Mouse (Mus musculus) kidney, embryonic 16.5 days (tissue): Measurements from ENCODE around the gene Pon3. TPM values are rescaled to one million over a fixed set of nuclear protein-coding genes. Genes with fewer than 3 reads are reported as not detected.
A peak's percentile ranks its signal among the peaks of the same experiment; 100 is the strongest.

ENCODE experiments used
- ATAC-seq: fragments of 200-750 bp; cut with Nextera tagmentation; 2 replicates; pipeline ENCODE4 v1.8.0; 2017; ENCODE audit warnings: moderate TSS enrichment; ENCODE audit not compliant: low FRiP score, low TSS enrichment
- H3K27ac ChIP-seq: fragments of 300-500 bp; sonication (generic); 2 replicates; pipeline ENCODE4 v1.5.1; 2014; ENCODE audit warnings: low read length
- H3K27me3 ChIP-seq: fragments of 300-500 bp; sonication (generic); 2 replicates; pipeline ENCODE4 v1.6.1; 2014; ENCODE audit warnings: low read length, control low read depth, mixed read lengths; ENCODE audit not compliant: insufficient read depth
- H3K36me3 ChIP-seq: fragments of 300-500 bp; sonication (generic); 2 replicates; pipeline ENCODE4 v1.6.1; 2014; ENCODE audit warnings: low read length, control low read depth, mixed read lengths; ENCODE audit not compliant: insufficient read depth
- H3K4me1 ChIP-seq: fragments of 300-500 bp; sonication (generic); 2 replicates; pipeline ENCODE4 v1.6.1; 2014; ENCODE audit warnings: low read length, control low read depth, mixed read lengths; ENCODE audit not compliant: insufficient read depth
- H3K4me2 ChIP-seq: fragments of 300-500 bp; sonication (generic); replicated peaks from 2 replicates; pipeline ENCODE4 v1.6.1; 2014; ENCODE audit warnings: low read depth, low read length
- H3K4me3 ChIP-seq: fragments of 300-500 bp; sonication (generic); 2 replicates; pipeline ENCODE4 v1.5.1; 2014; ENCODE audit warnings: mild to moderate bottlenecking, low read length
- H3K9ac ChIP-seq: fragments of 300-500 bp; sonication (generic); replicated peaks from 2 replicates; pipeline ENCODE4 v1.6.1; 2014; ENCODE audit warnings: low read length
- H3K9me3 ChIP-seq: fragments of 300-500 bp; sonication (generic); 2 replicates; pipeline ENCODE4 v1.6.1; 2016; ENCODE audit warnings: low read length, control low read depth
- WGBS: fragments of 180-500 bp; shearing (Covaris S2); extraction: QIAGEN DNeasy Blood & Tissue Kit; methylation state at CpG from one replicate; pipeline ENCODE4 v1.1.7; 2014; 5-methylcytosine and 5-hydroxymethylcytosine counted together
- polyA plus RNA-seq: library from polyadenylated mRNA; unstranded; fragments of >200 nt; fragmentation: Nextera tagmentation; extraction: Ambion mirVana; gene quantifications from 2 replicates; pipeline ENCODE4 v1.2.1, GENCODE M21; 2015

Pon3 gene
- polyA plus RNA-seq = 12.8 and 14.3 TPM in 2 replicates

DNA sequence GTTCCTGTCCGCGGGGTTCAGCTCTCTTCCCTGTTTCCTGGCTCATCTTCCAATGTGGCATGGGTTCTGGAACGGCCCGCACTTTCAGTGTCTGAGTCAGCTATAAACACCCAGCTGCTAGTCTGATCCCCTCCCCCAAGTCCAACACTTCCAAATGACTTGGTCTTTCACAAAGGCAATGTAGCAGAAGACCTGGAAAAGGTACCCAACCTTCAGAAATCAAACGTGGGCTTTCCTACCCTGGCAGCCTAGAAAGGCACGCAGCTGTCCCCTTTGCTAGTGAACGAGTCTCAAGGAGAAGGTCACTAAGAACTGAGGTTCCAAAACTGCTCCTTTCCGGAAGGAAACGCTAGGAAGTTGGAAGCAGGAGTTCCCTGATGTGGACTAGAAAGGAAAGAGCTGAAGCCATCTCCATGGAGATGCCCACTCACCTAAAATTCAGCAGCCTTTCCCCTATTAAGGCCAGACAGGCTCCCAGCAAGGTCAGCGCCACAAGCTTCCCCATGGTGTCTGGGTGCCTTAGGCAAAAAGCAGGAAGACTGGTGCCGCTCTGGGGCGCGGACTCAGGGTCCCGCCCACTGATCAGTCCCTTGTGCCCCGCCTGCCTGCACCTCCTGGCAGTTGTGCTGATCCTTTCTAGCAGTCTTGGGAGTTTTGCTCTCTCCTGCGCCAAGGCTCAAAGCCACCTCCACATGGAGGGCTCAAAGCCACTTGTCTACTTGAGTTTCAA, at the start of gene Pon3:
Pon3 (minus strand) TSS at position 565 of the 730 bp plus-strand sequence.
- Histone ChIP-seq H3K27ac (peak within 1 kb of the TSS; percentile 49), H3K4me1 (peaks cover 5% of the 10 kb centered on the region; the same call in 1 of the 2 replicates), H3K9me3 (no peaks in the 10 kb centered on the region), H3K9ac (peak within 1 kb of the TSS; percentile 63), H3K27me3 (no peaks in the 10 kb centered on the region), H3K36me3 (no peaks in the 10 kb centered on the region), H3K4me2 (peak within 1 kb of the TSS; percentile 65), H3K4me3 (peak within 1 kb of the TSS; percentile 55)
- 4% methylated on average over 16 of the region's 16 CpGs for WGBS
- peak; percentile 96 for ATAC-seq

DNA sequence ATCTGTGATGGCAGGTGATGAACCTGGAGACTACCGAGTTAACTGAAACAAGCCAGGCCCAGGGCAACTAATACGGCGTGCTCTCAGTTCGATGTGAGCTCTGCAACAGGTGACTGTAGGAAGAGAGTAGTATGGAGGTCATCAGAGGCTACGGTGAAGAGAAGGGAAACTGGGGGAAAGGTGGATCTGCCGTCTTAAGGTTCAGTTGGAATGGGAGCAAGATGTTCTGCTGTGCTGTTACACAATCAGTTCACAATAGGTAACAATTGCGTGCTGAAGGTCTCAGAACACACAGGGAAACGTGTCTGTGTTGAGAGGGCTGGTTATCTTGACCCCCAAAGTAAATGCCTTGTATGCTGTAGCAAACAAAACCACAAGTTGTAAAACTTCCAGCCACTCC, 48.9 kb upstream of the Pon3 start:
- Histone ChIP-seq H3K4me1 (no peaks in the 10 kb centered on the region), H3K9ac (no peak overlapping the region), H3K36me3 (no peaks in the 10 kb centered on the region), H3K4me2 (no peak overlapping the region), H3K9me3 (0 out of 2 replicates have a peak, but pooled peaks cover 3% of the 10 kb centered on the region), H3K27me3 (no peaks in the 10 kb centered on the region), H3K27ac (no peak overlapping the region), H3K4me3 (no peak overlapping the region)
- no peak for ATAC-seq
- WGBS = 88% methylated on average over 8 of the region's 8 CpGs

DNA sequence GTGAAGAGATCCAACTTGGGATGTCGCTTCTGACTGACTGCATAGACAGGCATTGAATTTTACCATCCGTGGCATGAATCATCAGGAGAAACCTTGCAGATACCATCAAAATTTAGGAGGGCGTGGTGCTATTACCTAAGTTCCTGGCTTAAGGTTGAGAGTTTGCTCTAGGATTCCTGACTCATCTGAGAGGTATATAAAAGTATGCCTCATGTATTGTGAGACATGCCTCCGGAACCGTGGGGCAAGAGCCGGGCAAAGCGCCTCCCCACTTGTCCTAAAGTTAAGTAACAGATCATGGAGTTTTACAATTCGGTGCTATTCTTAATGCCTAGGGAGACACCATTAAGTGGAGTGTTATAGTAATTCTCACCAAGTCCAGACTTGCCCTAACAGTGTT, 44.5 kb upstream of the Pon3 start:
- 0 out of 2 replicates have a peak, but pooled peaks cover 3% of the 10 kb centered on the region for H3K27me3 ChIP-seq
- 89% methylated on average over 8 of the region's 8 CpGs for WGBS
- H3K9ac ChIP-seq = no peak overlapping the region
- ATAC-seq = no peak
- H3K4me1 ChIP-seq = peaks cover 2% of the 10 kb centered on the region; the same call in 1 of the 2 replicates
- H3K36me3 ChIP-seq = no peaks in the 10 kb centered on the region
- H3K4me3 ChIP-seq = no peak overlapping the region
- H3K27ac ChIP-seq = no peak overlapping the region
- no peak overlapping the region for H3K4me2 ChIP-seq
- H3K9me3 ChIP-seq = 0 out of 2 replicates have a peak, but pooled peaks cover 3% of the 10 kb centered on the region

DNA sequence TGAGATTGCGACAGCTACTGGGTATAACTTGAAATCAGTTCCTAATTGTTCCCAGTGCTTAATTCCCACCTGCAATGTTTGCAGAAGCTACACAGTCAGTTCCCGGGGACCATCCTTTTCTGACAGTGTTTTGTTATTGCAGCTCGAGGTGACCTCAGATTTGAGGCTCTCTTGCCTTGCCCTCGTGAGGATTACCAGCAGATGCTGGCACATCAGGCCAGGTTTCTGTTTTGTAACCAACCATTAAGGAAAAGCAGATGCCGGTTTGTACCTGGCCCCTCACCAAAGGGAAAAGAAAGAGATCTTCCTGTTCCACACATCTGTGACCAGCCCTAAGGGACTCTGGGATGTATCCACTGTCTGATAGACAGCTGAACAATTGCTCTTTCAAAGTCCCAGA, 43.5 kb upstream of the Pon3 start:
- no peak overlapping the region for H3K4me3 ChIP-seq

DNA sequence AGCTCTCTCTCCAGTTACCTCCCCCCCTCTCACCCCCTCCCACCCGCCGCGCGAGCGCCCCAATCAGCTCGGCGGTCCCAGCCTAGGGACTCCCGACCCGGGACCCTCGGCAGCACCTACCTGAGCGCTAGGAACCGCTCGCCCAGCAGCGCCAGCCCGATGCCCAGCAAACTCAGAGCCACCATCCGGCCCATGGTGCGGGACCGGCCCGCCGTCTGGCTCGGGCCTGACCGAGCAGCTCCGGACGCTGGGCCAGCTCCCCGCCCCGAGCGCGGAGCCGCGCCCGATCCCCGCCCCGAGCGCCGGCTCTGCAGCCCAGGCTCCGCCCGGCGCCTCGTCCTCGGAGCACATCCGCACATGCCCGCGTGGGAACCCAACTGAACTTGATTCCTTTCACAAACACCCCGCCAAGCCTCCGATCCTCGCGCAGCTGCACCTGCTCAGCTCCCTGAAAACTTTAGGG, 42.0 kb upstream of the Pon3 start, which contains the start of gene Pon2:
Pon2 (minus strand) TSS at position 364 of the 463 bp plus-strand sequence.
- Histone ChIP-seq H3K4me1 (peaks cover 2% of the 10 kb centered on the region; the same call in 1 of the 2 replicates), H3K9ac (peak within 1 kb of the TSS; percentile 85), H3K36me3 (no peaks in the 10 kb centered on the region), H3K9me3 (no peaks in the 10 kb centered on the region), H3K4me2 (peak within 1 kb of the TSS; percentile 76), H3K27me3 (0 out of 2 replicates have a peak, but pooled peaks cover 3% of the 10 kb centered on the region), H3K27ac (peak within 1 kb of the TSS; percentile 89), H3K4me3 (peak within 1 kb of the TSS; percentile 76)
- ATAC-seq = peak; percentile 96
- WGBS = 0% methylated on average over 36 of the region's 47 CpGs

More for the DNA sequence above, 43.5 kb upstream of the Pon3 start:
- H3K4me2 ChIP-seq = no peak overlapping the region
- 77% methylated on average over 5 of the region's 5 CpGs for WGBS
- no peaks in the 10 kb centered on the region for H3K36me3 ChIP-seq
- no peak overlapping the region for H3K27ac ChIP-seq
- H3K9ac ChIP-seq = no peak overlapping the region
- ATAC-seq = no peak
- peaks cover 2% of the 10 kb centered on the region; the same call in 1 of the 2 replicates for H3K4me1 ChIP-seq
- 0 out of 2 replicates have a peak, but pooled peaks cover 3% of the 10 kb centered on the region for H3K9me3 ChIP-seq
- H3K27me3 ChIP-seq = 0 out of 2 replicates have a peak, but pooled peaks cover 3% of the 10 kb centered on the region

DNA sequence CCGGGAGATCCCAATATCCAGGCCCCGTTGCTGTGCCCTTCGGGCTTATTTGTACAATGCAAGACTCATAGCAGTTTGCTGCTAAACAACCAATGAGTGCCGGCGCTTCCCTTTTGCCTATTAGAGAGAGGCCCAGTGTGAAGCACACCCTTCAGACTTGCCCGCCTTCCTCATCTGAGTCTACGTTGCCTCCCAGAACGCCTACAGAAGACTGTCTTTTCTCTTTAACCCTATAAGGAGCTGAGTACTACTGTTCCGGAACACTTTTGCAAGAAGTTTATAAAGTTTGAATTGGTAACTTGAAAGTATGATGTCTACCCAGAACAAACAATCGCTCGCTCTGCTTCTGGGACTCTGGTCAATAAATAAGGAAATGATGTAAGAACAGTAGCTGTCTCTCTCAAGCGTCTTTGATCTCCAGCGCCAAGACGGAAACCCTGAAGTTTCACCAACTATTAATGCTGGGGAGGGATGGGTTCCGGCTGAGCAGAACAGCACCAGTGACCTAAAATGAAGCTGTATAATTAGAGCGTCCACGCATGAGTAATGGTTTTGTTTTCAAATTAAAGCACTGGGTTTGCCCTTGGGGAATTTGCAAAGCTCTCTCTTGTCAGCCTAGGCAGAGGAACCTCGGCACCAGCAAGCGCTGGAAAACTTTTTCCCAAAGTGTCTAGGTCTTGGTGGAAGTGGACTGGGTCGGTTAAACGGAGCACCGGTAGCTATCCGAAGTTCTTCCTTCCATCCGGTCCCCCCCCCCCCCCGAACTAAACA, 41.4 kb upstream of the Pon3 start:
- H3K4me1 ChIP-seq = peaks cover 2% of the 10 kb centered on the region; the same call in 1 of the 2 replicates
- 0 out of 2 replicates have a peak, but pooled peaks cover 3% of the 10 kb centered on the region for H3K27me3 ChIP-seq
- peak overlapping the region; percentile 89 for H3K27ac ChIP-seq
- no peaks in the 10 kb centered on the region for H3K9me3 ChIP-seq
- peak overlapping the region; percentile 85 for H3K9ac ChIP-seq
- peak overlapping the region; percentile 76 for H3K4me3 ChIP-seq
- H3K36me3 ChIP-seq = no peaks in the 10 kb centered on the region
- whole genome bisulfite sequencing = 4% methylated on average over 24 of the region's 25 CpGs
- ATAC-seq = peak; percentile 83
- H3K4me2 ChIP-seq = peak overlapping the region; percentile 76

DNA sequence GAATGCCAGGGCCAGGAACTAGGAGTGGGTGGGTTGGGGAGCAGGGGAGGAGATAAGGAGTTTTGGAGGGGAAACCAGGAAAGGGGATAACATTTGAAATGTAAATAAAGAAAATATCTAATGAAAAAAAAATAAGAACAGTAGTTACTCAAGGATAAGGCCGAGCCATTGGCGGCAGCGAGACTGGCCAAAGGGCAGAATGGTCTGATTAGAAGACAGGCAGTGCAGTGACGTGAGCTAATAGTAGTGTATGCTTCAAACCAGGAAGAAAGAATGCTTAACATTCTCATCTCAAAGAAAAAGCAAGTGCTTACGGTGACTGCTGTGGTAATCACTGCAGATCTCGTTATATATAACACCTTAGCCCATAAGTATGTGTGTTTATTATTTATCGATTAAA, 40.0 kb upstream of the Pon3 start:
- Histone ChIP-seq H3K4me3 (no peak overlapping the region), H3K4me1 (peaks cover 2% of the 10 kb centered on the region; the same call in 1 of the 2 replicates), H3K27me3 (0 out of 2 replicates have a peak, but pooled peaks cover 3% of the 10 kb centered on the region), H3K4me2 (no peak overlapping the region; the same call in 1 of the 2 replicates), H3K9ac (no peak overlapping the region), H3K36me3 (no peaks in the 10 kb centered on the region), H3K27ac (no peak overlapping the region), H3K9me3 (no peaks in the 10 kb centered on the region)
- WGBS = 95% methylated on average over 7 of the region's 7 CpGs
- ATAC-seq = no peak

DNA sequence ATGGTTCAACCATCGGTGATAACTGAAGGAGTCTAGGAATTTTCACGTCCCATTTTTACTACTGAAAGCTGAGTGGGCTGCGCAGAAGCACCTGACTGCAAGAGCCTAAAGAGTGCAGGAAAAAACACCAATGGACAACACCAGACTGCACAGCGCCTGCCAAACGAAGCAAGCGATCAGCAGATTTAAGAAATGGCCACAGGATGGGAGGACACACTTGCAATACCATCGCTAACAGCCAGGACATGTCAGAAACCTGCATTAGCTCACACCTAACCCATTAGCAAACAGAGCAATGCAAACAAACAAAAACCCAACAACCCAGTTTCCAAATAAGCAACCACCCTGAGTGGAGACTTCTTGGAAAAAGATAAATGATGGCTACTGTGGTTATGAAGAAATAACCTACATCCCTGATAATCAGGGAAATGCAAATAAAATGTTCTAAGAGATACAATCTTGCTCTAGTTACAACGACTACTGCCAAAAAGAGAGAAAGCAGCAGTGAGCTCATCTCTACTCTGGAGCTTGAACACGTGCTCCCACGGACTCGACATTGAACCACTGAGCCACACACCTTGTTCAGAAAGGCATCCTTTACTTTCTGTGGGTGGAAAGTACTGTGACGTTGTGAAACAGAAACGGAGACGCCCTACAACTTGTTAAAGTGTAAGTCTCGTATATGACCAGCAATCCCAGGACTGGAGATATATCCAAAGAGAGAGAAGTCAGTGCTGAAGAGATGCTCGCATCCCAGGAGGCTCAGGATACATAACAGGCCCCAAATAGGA, 38.8 kb upstream of the Pon3 start:
- Histone ChIP-seq H3K4me1 (peaks cover 2% of the 10 kb centered on the region; the same call in 1 of the 2 replicates), H3K4me3 (no peak overlapping the region), H3K9me3 (no peaks in the 10 kb centered on the region), H3K36me3 (no peaks in the 10 kb centered on the region), H3K27ac (no peak overlapping the region), H3K9ac (no peak overlapping the region), H3K27me3 (0 out of 2 replicates have a peak, but pooled peaks cover 3% of the 10 kb centered on the region), H3K4me2 (no peak overlapping the region)
- 92% methylated on average over 16 of the region's 16 CpGs for WGBS
- no peak for ATAC-seq

DNA sequence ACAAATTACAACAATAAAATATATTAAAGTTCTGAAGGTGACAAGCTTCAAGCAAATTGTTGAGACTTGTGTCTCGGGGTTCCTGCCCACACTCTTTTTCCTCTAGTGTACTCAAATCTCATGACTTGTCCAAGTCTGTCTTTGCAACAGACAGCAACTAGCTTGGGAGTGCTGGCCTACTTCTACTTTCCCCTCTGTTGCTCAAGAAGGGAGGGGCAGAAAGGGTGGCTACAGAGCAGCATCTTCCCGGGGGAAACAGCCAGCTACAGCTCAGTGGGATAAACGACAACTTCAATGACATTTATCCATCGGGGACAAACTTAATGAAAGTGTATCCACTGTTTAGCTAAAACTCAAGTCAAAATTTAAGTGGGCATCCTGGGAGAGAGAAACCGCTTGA, 36.8 kb upstream of the Pon3 start:
- WGBS = 74% methylated on average over 5 of the region's 5 CpGs
- no peak for ATAC-seq
- no peak overlapping the region for H3K9ac ChIP-seq
- no peak overlapping the region for H3K27ac ChIP-seq
- no peaks in the 10 kb centered on the region for H3K27me3 ChIP-seq
- H3K4me1 ChIP-seq = no peaks in the 10 kb centered on the region
- H3K36me3 ChIP-seq = no peaks in the 10 kb centered on the region
- no peaks in the 10 kb centered on the region for H3K9me3 ChIP-seq
- no peak overlapping the region for H3K4me2 ChIP-seq
- no peak overlapping the region for H3K4me3 ChIP-seq
